Mouse (Mus musculus) cerebellum, adult 2 months (tissue): ENCODE results near the gene Pde9a.

ENCODE experiments used
- CTCF ChIP-seq: fragments of 200-500 bp; IDR thresholded peaks from 2 replicates; pipeline ENCODE4 v1.5.1; 2011; ENCODE audit warnings: low read depth, mild to moderate bottlenecking, control low read depth, low read length, moderate library complexity, borderline replicate concordance; ENCODE audit not compliant: insufficient read depth
- POLR2A ChIP-seq: fragments of 200-500 bp; IDR thresholded peaks from 2 replicates; pipeline ENCODE4 v1.6.1; 2011; ENCODE audit warnings: low read length, control low read depth, borderline replicate concordance; ENCODE audit not compliant: insufficient read depth

DNA sequence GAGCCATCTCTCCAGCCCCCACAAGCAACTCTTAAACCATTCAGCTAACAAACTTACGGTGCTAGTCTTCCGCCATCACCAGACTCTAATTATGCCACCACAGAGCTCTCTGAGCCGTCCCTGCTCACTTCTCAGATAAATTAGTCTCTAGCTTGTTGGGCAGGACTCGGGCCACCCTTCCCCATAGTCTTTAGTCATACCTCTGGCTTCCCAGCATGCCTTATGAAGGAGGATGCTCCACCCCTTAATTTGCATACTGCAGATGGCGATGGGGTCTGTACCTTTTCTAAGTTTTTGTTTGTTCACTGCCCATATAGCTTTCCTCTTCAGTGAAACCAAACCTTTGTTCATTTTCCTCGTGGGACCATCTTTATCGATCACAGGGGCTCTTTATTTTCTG, 92.6 kb downstream of the Pde9a start:
- TF ChIP-seq POLR2A, result no peak
- no peak for TF ChIP-seq CTCF
